Mouse (Mus musculus): ENCODE results near the gene Cux2. TPM values are rescaled to one million over a fixed set of nuclear protein-coding genes. Genes with fewer than 3 reads are reported as not detected.
A peak's percentile ranks its signal among the peaks of the same experiment; 100 is the strongest.

Cux2 gene
- polyA plus RNA-seq, 1 experiment from 2014 or later, result 14.6 TPM

DNA sequence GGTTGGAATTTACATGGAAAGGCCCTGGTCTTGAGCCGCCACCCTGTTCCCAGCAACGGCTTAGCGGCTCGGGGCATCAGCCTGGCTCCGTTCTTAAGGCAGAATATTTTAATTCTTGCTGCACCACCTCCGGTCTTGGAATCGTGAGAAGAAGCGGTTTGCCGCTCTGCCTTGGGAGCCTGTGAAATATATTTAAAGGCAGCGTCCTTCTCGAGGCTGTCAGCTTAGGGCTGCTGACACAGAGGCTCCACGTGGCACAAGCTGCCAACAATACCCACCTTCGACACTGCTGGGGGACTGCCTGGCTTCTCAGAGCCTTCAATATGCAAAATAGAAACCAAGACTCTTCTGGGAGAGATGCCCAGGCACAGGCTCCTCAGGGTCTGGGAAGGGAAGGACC is 18.7 kb upstream of the Cux2 start:
- Histone ChIP-seq H3K4me1 (replicated peaks; ENCODE audit: control insufficient read depth, insufficient read depth, low read length) (no peaks in the 10 kb centered on the region; the same call in 1 of the 2 replicates), H3K27ac (ENCODE audit: low read depth) (no peak overlapping the region), H3K9me3 (ENCODE audit: control insufficient read depth, low read length) (no peaks in the 10 kb centered on the region), H3K9ac (ENCODE audit: low read length) (no peak overlapping the region), H3K4me3 (ENCODE audit: low read depth, low read length) (no peak overlapping the region), H3K4me2 (ENCODE audit: low read length) (no peak overlapping the region), H3K36me3 (ENCODE audit: control insufficient read depth, insufficient read depth, low read length) (no peaks in the 10 kb centered on the region), H3K27me3 (replicated peaks; ENCODE audit: control insufficient read depth, insufficient read depth, low read length) (no peaks in the 10 kb centered on the region)
- 80% methylated on average over 13 of the region's 13 CpGs for WGBS
- no peak for DNase-seq (ENCODE audit: low spot score)
- ATAC-seq (replicated peaks; ENCODE audit: low FRiP score, low TSS enrichment, low read depth), result no peak

DNA sequence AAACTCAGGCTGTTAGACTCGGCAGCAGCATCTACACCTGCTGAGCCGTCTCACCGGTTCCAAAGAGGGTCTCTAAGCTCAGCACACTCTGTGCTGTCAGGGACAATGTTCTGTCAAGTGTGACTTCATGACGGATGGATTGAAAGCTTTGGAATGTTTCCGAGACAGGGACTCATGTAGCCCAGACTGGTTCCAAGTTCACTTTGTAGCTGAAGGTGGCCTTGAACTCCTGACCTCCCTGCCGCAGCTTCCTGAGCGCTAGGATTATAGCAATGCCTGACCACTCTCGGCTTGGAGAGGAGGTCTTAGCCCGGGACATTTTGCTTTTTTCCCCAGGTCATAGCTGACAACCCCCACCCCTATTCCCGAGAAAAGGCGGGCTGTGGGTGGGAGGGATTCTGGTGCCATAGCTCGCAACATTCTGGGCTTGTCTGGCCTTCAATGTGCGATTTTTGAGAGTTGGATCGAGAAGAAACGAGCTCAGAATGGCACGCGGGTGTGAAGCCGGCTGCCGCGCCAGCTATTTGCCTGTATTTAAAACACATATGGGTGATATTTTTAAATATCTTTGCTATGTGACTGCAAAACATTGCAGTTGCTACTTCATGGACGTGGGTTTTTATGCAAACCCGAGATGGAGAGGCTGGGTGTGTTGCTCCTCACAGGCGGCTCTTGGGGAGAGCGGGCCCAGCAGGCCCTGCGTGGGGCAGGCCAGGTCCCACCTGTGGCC is 13.5 kb upstream of the Cux2 start:
- WGBS, result 74% methylated on average over 25 of the region's 25 CpGs
- Histone ChIP-seq H3K9me3 (ENCODE audit: control insufficient read depth, low read length) (no peaks in the 10 kb centered on the region), H3K4me1 (replicated peaks; ENCODE audit: control insufficient read depth, insufficient read depth, low read length) (peaks cover 18% of the 10 kb centered on the region), H3K4me3 (ENCODE audit: low read depth, low read length) (no peak overlapping the region), H3K27me3 (replicated peaks; ENCODE audit: control insufficient read depth, insufficient read depth, low read length) (no peaks in the 10 kb centered on the region), H3K9ac (ENCODE audit: low read length) (no peak overlapping the region), H3K36me3 (ENCODE audit: control insufficient read depth, insufficient read depth, low read length) (no peaks in the 10 kb centered on the region), H3K27ac (ENCODE audit: low read depth) (no peak overlapping the region), H3K4me2 (ENCODE audit: low read length) (no peak overlapping the region)
- ATAC-seq (replicated peaks; ENCODE audit: low FRiP score, low TSS enrichment, low read depth) (no peak), DNase-seq (ENCODE audit: low spot score) (no peak)

DNA sequence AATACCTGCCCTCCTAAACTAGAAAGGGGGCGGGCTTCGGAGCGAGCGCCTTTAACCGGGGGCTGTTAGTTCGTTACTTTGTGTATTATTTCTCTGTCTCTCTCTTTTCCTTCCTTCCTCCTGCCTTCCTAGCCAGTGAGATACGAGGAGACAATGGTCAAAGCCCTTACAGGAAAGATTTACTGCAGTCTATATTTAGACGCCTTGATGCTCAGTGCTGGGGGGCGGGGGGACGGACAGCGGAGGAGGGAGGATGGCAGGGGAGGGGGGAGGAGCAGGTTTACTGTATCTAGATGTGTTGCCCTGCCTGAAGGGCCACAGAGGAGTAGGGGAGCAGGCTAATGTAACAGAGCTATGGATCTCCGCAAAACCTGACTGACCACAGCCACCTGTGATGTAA is 12.6 kb upstream of the Cux2 start:
- no peak for DNase-seq (ENCODE audit: low spot score)
- H3K9me3 ChIP-seq (ENCODE audit: control insufficient read depth, low read length), result peaks cover 3% of the 10 kb centered on the region; the same call in 1 of the 2 replicates
- no peak overlapping the region for H3K9ac ChIP-seq (ENCODE audit: low read length)
- H3K4me1 ChIP-seq (replicated peaks; ENCODE audit: control insufficient read depth, insufficient read depth, low read length), result peaks cover 18% of the 10 kb centered on the region
- no peak for ATAC-seq (replicated peaks; ENCODE audit: low FRiP score, low TSS enrichment, low read depth)
- peak overlapping the region; percentile 11; the same call in 1 of the 2 replicates for H3K4me3 ChIP-seq (ENCODE audit: low read depth, low read length)
- WGBS, result 10% methylated on average over 12 of the region's 12 CpGs
- no peak overlapping the region for H3K27ac ChIP-seq (ENCODE audit: low read depth)
- peak overlapping the region; percentile 33 for H3K4me2 ChIP-seq (ENCODE audit: low read length)
- no peaks in the 10 kb centered on the region for H3K36me3 ChIP-seq (ENCODE audit: control insufficient read depth, insufficient read depth, low read length)
- H3K27me3 ChIP-seq (replicated peaks; ENCODE audit: control insufficient read depth, insufficient read depth, low read length), result no peaks in the 10 kb centered on the region

DNA sequence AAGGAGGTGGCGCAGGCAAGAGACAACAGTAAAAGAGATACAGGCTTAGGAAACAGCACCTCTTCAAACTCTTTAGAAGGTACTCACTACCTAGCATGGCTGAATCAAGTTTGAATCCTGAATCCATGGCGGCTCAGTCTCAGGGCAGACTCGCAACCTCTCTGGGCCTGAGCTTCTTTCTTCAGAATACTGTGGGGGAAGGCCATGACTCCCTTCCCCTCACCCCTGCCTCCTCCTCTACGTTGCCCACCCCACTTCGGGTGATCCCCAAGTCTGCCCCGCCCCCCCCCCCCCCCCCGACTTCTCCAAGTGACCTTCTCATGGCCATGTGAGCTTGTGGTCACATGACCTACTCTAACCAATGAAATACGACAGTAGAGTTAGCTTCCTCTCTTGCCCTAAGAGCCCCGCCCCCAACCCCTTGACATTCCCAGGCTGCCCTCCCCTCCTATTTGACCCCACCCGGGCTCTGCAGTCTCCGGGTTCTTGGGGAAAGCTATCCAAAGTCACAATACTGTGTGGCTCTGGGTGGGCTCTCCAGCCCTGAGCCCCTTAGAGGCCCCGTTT is 10.9 kb upstream of the Cux2 start:
- Histone ChIP-seq H3K9me3 (ENCODE audit: control insufficient read depth, low read length) (peaks cover 4% of the 10 kb centered on the region; the same call in 1 of the 2 replicates), H3K4me3 (ENCODE audit: low read depth, low read length) (no peak overlapping the region), H3K4me1 (replicated peaks; ENCODE audit: control insufficient read depth, insufficient read depth, low read length) (peaks cover 18% of the 10 kb centered on the region), H3K4me2 (ENCODE audit: low read length) (0 out of 2 replicates have a peak overlapping the region, but pooled peaks have one; percentile 6), H3K9ac (ENCODE audit: low read length) (no peak overlapping the region), H3K27ac (ENCODE audit: low read depth) (no peak overlapping the region), H3K36me3 (ENCODE audit: control insufficient read depth, insufficient read depth, low read length) (no peaks in the 10 kb centered on the region), H3K27me3 (replicated peaks; ENCODE audit: control insufficient read depth, insufficient read depth, low read length) (no peaks in the 10 kb centered on the region)
- 29% methylated on average over 12 of the region's 12 CpGs for WGBS
- no peak for DNase-seq (ENCODE audit: low spot score)
- 0 out of 2 replicates have a peak, but pooled peaks have one; percentile 8 for ATAC-seq (replicated peaks; ENCODE audit: low FRiP score, low TSS enrichment, low read depth)

DNA sequence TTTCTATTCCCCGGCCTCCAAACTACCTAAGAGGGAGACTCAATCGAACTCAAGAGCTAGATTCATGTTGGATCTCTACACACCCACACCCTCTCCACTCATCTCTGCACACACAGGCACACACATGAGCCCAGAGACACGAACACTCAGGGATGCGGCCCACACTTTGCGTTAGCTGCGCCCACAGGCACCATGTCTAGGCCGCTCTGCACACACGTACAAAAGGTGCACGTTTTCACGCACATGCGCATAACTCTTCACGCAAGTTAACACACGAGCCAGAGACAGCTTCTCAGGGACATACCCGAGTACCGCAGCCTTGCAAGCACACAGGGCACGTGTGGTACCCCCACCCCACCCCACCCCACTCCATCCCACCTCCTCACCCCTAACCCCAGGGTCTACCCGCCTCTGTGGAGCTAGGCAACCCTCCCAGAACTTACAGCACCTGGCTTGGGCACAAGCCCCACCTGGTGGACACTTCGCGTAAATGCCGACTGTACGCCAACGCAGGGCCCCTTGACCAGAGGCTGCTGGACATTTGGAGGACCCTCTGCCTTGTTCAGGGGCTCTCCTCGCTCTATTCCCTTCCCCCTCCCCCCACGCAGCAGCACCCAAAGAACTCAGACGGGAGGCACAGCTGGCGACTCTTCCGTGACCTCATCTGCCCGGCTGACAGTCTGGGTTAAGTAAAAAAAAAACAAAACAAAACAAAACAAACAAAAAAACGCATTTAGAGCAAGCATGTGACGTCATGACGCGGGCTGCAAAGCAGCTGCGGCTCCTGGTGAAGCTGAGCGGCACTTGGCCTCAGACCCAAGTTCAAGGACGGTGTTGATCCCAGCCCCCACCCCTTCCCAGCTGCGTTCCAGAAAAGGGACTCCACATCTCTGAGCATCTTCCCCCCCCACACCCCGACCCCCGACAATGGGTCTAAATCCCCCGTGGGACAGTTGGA is 9.4 kb upstream of the Cux2 start:
- Histone ChIP-seq H3K27me3 (replicated peaks; ENCODE audit: control insufficient read depth, insufficient read depth, low read length) (no peaks in the 10 kb centered on the region), H3K4me1 (replicated peaks; ENCODE audit: control insufficient read depth, insufficient read depth, low read length) (peaks cover 18% of the 10 kb centered on the region), H3K36me3 (ENCODE audit: control insufficient read depth, insufficient read depth, low read length) (no peaks in the 10 kb centered on the region), H3K9me3 (ENCODE audit: control insufficient read depth, low read length) (peaks cover 4% of the 10 kb centered on the region; the same call in 1 of the 2 replicates), H3K9ac (ENCODE audit: low read length) (0 out of 2 replicates have a peak overlapping the region, but pooled peaks have one; percentile 14), H3K4me2 (ENCODE audit: low read length) (peak overlapping the region; percentile 46), H3K27ac (ENCODE audit: low read depth) (no peak overlapping the region), H3K4me3 (ENCODE audit: low read depth, low read length) (peak overlapping the region; percentile 9; the same call in 1 of the 2 replicates)
- 25% methylated on average over 39 of the region's 39 CpGs for WGBS
- peak; percentile 80 for DNase-seq (ENCODE audit: low spot score)
- ATAC-seq (replicated peaks; ENCODE audit: low FRiP score, low TSS enrichment, low read depth), result no peak

DNA sequence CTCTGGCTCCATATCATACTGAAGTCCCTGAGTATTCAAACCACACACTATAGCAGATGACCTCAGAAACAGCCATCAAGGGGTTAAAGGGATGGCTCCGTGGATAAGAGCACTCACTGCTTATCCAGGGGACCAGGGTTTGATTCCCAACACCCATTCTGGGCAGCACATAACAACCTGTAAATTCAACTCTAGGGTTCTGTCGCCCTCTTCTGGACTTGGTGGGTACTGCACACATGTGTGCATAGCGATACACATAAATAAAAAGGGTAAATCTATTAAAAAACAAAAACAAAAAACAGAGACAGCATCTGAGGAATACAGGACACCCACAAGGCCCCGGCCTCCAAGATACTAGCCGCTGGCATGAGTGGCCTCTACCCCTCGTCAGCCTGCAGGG is 7.7 kb upstream of the Cux2 start:
- 0 out of 2 replicates have a peak, but pooled peaks cover 7% of the 10 kb centered on the region for H3K27me3 ChIP-seq (replicated peaks; ENCODE audit: control insufficient read depth, insufficient read depth, low read length)
- no peak overlapping the region for H3K4me2 ChIP-seq (ENCODE audit: low read length)
- ATAC-seq (replicated peaks; ENCODE audit: low FRiP score, low TSS enrichment, low read depth), result no peak
- 65% methylated on average over 6 of the region's 6 CpGs for WGBS
- peaks cover 4% of the 10 kb centered on the region; the same call in 1 of the 2 replicates for H3K9me3 ChIP-seq (ENCODE audit: control insufficient read depth, low read length)
- no peak overlapping the region for H3K9ac ChIP-seq (ENCODE audit: low read length)
- H3K36me3 ChIP-seq (ENCODE audit: control insufficient read depth, insufficient read depth, low read length), result no peaks in the 10 kb centered on the region
- H3K27ac ChIP-seq (ENCODE audit: low read depth), result no peak overlapping the region
- DNase-seq (ENCODE audit: low spot score), result no peak
- H3K4me3 ChIP-seq (ENCODE audit: low read depth, low read length), result no peak overlapping the region
- peaks cover 20% of the 10 kb centered on the region for H3K4me1 ChIP-seq (replicated peaks; ENCODE audit: control insufficient read depth, insufficient read depth, low read length)

DNA sequence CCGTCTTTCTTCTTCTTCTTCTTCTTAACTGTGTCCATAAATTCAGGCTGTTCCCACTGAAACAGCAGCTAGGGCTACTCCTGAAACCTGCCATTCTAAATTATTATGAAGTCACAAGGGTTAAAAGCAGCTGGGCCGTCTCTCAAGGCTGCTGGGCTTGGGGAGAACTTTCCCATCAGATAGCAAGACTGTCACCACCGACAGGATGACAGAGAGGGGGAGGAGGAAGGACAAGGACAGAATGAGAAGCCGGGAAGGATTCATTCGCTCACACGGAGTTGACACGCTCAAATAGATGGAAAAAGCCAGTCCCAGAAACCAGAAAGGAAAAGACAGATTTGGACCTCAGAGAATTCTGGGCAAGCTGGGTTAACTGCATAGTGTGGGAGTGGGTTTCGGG is 6.7 kb upstream of the Cux2 start:
- Histone ChIP-seq H3K9ac (ENCODE audit: low read length) (no peak overlapping the region), H3K4me1 (replicated peaks; ENCODE audit: control insufficient read depth, insufficient read depth, low read length) (peaks cover 9% of the 10 kb centered on the region; the same call in 1 of the 2 replicates), H3K4me2 (ENCODE audit: low read length) (no peak overlapping the region), H3K4me3 (ENCODE audit: low read depth, low read length) (no peak overlapping the region), H3K27ac (ENCODE audit: low read depth) (no peak overlapping the region), H3K36me3 (ENCODE audit: control insufficient read depth, insufficient read depth, low read length) (no peaks in the 10 kb centered on the region), H3K27me3 (replicated peaks; ENCODE audit: control insufficient read depth, insufficient read depth, low read length) (peaks cover 11% of the 10 kb centered on the region; the same call in 1 of the 2 replicates), H3K9me3 (ENCODE audit: control insufficient read depth, low read length) (peaks cover 4% of the 10 kb centered on the region; the same call in 1 of the 2 replicates)
- 72% methylated on average over 8 of the region's 8 CpGs for WGBS
- ATAC-seq (replicated peaks; ENCODE audit: low FRiP score, low TSS enrichment, low read depth), result no peak
- no peak for DNase-seq (ENCODE audit: low spot score)
